3 mouse cellular contexts compared by ENCODE assay signal in genomic region chr13:100331728-100332127, GRCm38 (mm10). TPM values are rescaled to one million over a fixed set of nuclear protein-coding genes. Genes with fewer than 3 reads are reported as not detected.
"Had no signal": no experiment of that assay in that cellular context is flagged by ENCODE, and none has a peak within 500 bp of the region (broad histone marks: within the 10 kb centered on the region; RNA-seq: fewer than 3 reads in every experiment).

No protein-coding gene starts in this region.

RNA-seq across cellular contexts. Expression of gene Naip6, which starts 14.3 kb away (rescaled TPM):
- polyA plus RNA-seq: midbrain, embryonic 10.5 days; midbrain, embryonic 16.5 days; neural tube, embryonic 11.5 days had no signal
